Mouse (Mus musculus): ENCODE measurements around the gene Med21. TPM values are rescaled to one million over a fixed set of nuclear protein-coding genes. Genes with fewer than 3 reads are reported as not detected.

Med21 gene
- polyA plus RNA-seq, 1 experiment from 2014 or later, result 121 TPM

- WGBS, result 89% methylated on average over 15 of the region's 15 CpGs
- H3K9me3 ChIP-seq, result 0 out of 2 replicates have a peak, but pooled peaks cover 4% of the 10 kb centered on the region
- H3K36me3 ChIP-seq, result no peaks in the 10 kb centered on the region
- no peaks in the 10 kb centered on the region for H3K27me3 ChIP-seq
- H3K9ac ChIP-seq (replicated peaks), result no peak overlapping the region
- H3K4me1 ChIP-seq, result 0 out of 2 replicates have a peak, but pooled peaks cover 4% of the 10 kb centered on the region
- no peak overlapping the region for H3K27ac ChIP-seq (replicated peaks)
- no peak for ATAC-seq (ENCODE audit: low FRiP score, low read depth)
- H3K4me3 ChIP-seq, result no peak overlapping the region
- H3K4me2 ChIP-seq (replicated peaks), result no peak overlapping the region
Observed at GRCm38 (mm10) chr6:146670956-146671855, 28.9 kb downstream of the Med21 start.

GRCm38 (mm10) chr6:146672106-146672505, 29.8 kb downstream of the Med21 start:
- H3K27ac ChIP-seq (replicated peaks), result no peak overlapping the region
- 0 out of 2 replicates have a peak, but pooled peaks cover 4% of the 10 kb centered on the region for H3K9me3 ChIP-seq
- no peaks in the 10 kb centered on the region for H3K4me1 ChIP-seq
- ATAC-seq (ENCODE audit: low FRiP score, low read depth), result no peak
- 55% methylated on average over 5 of the region's 5 CpGs for WGBS
- no peaks in the 10 kb centered on the region for H3K36me3 ChIP-seq
- no peaks in the 10 kb centered on the region for H3K27me3 ChIP-seq
- H3K4me3 ChIP-seq, result no peak overlapping the region
- no peak overlapping the region for H3K9ac ChIP-seq (replicated peaks)
- H3K4me2 ChIP-seq (replicated peaks), result no peak overlapping the region

GRCm38 (mm10) chr6:146673696-146674095, 31.3 kb downstream of the Med21 start:
- H3K4me2 ChIP-seq (replicated peaks), result no peak overlapping the region
- WGBS, result 83% methylated on average over 4 of the region's 4 CpGs

GRCm38 (mm10) chr6:146674420-146674819, 32.1 kb downstream of the Med21 start:
- H3K4me3 ChIP-seq, result no peak overlapping the region
- WGBS, result 88% methylated on average over 8 of the region's 8 CpGs
- H3K9ac ChIP-seq (replicated peaks), result no peak overlapping the region
- H3K4me1 ChIP-seq, result no peaks in the 10 kb centered on the region
- H3K9me3 ChIP-seq, result 0 out of 2 replicates have a peak, but pooled peaks cover 5% of the 10 kb centered on the region
- no peak overlapping the region for H3K4me2 ChIP-seq (replicated peaks)
- H3K36me3 ChIP-seq, result no peaks in the 10 kb centered on the region
- no peak overlapping the region for H3K27ac ChIP-seq (replicated peaks)
- no peak for ATAC-seq (ENCODE audit: low FRiP score, low read depth)
- no peaks in the 10 kb centered on the region for H3K27me3 ChIP-seq

More at GRCm38 (mm10) chr6:146673696-146674095, 31.3 kb downstream of the Med21 start:
- no peaks in the 10 kb centered on the region for H3K4me1 ChIP-seq
- no peak overlapping the region for H3K4me3 ChIP-seq
- no peak for ATAC-seq (ENCODE audit: low FRiP score, low read depth)
- H3K27me3 ChIP-seq, result no peaks in the 10 kb centered on the region
- H3K27ac ChIP-seq (replicated peaks), result no peak overlapping the region
- no peaks in the 10 kb centered on the region for H3K36me3 ChIP-seq
- H3K9me3 ChIP-seq, result 0 out of 2 replicates have a peak, but pooled peaks cover 4% of the 10 kb centered on the region
- H3K9ac ChIP-seq (replicated peaks), result no peak overlapping the region

GRCm38 (mm10) chr6:146674881-146675536, 32.7 kb downstream of the Med21 start:
- no peak overlapping the region for H3K9ac ChIP-seq (replicated peaks)
- H3K9me3 ChIP-seq, result 0 out of 2 replicates have a peak, but pooled peaks cover 9% of the 10 kb centered on the region
- no peaks in the 10 kb centered on the region for H3K36me3 ChIP-seq
- H3K27me3 ChIP-seq, result no peaks in the 10 kb centered on the region
- H3K27ac ChIP-seq (replicated peaks), result no peak overlapping the region
- no peak overlapping the region for H3K4me2 ChIP-seq (replicated peaks)
- 85% methylated on average over 4 of the region's 4 CpGs for WGBS
- ATAC-seq (ENCODE audit: low FRiP score, low read depth), result no peak
- H3K4me1 ChIP-seq, result no peaks in the 10 kb centered on the region
- no peak overlapping the region for H3K4me3 ChIP-seq

GRCm38 (mm10) chr6:146676904-146677303, 34.6 kb downstream of the Med21 start:
- no peak for ATAC-seq (ENCODE audit: low FRiP score, low read depth)
- Histone ChIP-seq H3K4me2 (replicated peaks) (no peak overlapping the region), H3K36me3 (no peaks in the 10 kb centered on the region), H3K9me3 (0 out of 2 replicates have a peak, but pooled peaks cover 5% of the 10 kb centered on the region), H3K4me3 (no peak overlapping the region), H3K4me1 (no peaks in the 10 kb centered on the region), H3K9ac (replicated peaks) (no peak overlapping the region), H3K27me3 (no peaks in the 10 kb centered on the region), H3K27ac (replicated peaks) (no peak overlapping the region)
- WGBS, result 79% methylated on average over 10 of the region's 10 CpGs

GRCm38 (mm10) chr6:146678136-146679070, 36.1 kb downstream of the Med21 start:
- no peaks in the 10 kb centered on the region for H3K27me3 ChIP-seq
- H3K4me3 ChIP-seq, result no peak overlapping the region
- 0 out of 2 replicates have a peak, but pooled peaks cover 5% of the 10 kb centered on the region for H3K9me3 ChIP-seq
- ATAC-seq (ENCODE audit: low FRiP score, low read depth), result no peak
- WGBS, result 82% methylated on average over 10 of the region's 10 CpGs
- H3K36me3 ChIP-seq, result no peaks in the 10 kb centered on the region
- no peak overlapping the region for H3K27ac ChIP-seq (replicated peaks)
- no peak overlapping the region for H3K9ac ChIP-seq (replicated peaks)
- no peak overlapping the region for H3K4me2 ChIP-seq (replicated peaks)
- H3K4me1 ChIP-seq, result no peaks in the 10 kb centered on the region

- H3K27ac ChIP-seq (replicated peaks), result no peak overlapping the region
- no peaks in the 10 kb centered on the region for H3K4me1 ChIP-seq
- no peak overlapping the region for H3K4me3 ChIP-seq
- H3K27me3 ChIP-seq, result no peaks in the 10 kb centered on the region
- H3K9ac ChIP-seq (replicated peaks), result no peak overlapping the region
- H3K9me3 ChIP-seq, result 0 out of 2 replicates have a peak, but pooled peaks cover 5% of the 10 kb centered on the region
- 76% methylated on average over 4 of the region's 4 CpGs for WGBS
- ATAC-seq (ENCODE audit: low FRiP score, low read depth), result no peak
- no peaks in the 10 kb centered on the region for H3K36me3 ChIP-seq
- no peak overlapping the region for H3K4me2 ChIP-seq (replicated peaks)
Observed at GRCm38 (mm10) chr6:146683881-146684280, 41.5 kb downstream of the Med21 start.

- Histone ChIP-seq H3K27ac (replicated peaks) (no peak overlapping the region), H3K9me3 (no peaks in the 10 kb centered on the region), H3K27me3 (no peaks in the 10 kb centered on the region), H3K4me2 (replicated peaks) (no peak overlapping the region), H3K9ac (replicated peaks) (no peak overlapping the region), H3K4me1 (no peaks in the 10 kb centered on the region), H3K36me3 (no peaks in the 10 kb centered on the region), H3K4me3 (no peak overlapping the region)
- ATAC-seq (ENCODE audit: low FRiP score, low read depth), result no peak
- 81% methylated on average over 17 of the region's 17 CpGs for WGBS
Observed at GRCm38 (mm10) chr6:146685781-146686308, 43.5 kb downstream of the Med21 start.

GRCm38 (mm10) chr6:146686463-146687196, 44.3 kb downstream of the Med21 start:
- Histone ChIP-seq H3K9me3 (no peaks in the 10 kb centered on the region), H3K36me3 (no peaks in the 10 kb centered on the region), H3K27ac (replicated peaks) (no peak overlapping the region), H3K9ac (replicated peaks) (no peak overlapping the region), H3K4me2 (replicated peaks) (no peak overlapping the region), H3K27me3 (no peaks in the 10 kb centered on the region), H3K4me1 (no peaks in the 10 kb centered on the region), H3K4me3 (no peak overlapping the region)
- ATAC-seq (ENCODE audit: low FRiP score, low read depth), result no peak
- WGBS, result 86% methylated on average over 5 of the region's 5 CpGs

GRCm38 (mm10) chr6:146688010-146688409, 45.7 kb downstream of the Med21 start:
- H3K4me3 ChIP-seq, result no peak overlapping the region
- WGBS, result 89% methylated on average over 7 of the region's 7 CpGs
- ATAC-seq (ENCODE audit: low FRiP score, low read depth), result no peak
- H3K4me1 ChIP-seq, result no peaks in the 10 kb centered on the region
- H3K36me3 ChIP-seq, result no peaks in the 10 kb centered on the region
- H3K9me3 ChIP-seq, result no peaks in the 10 kb centered on the region
- no peak overlapping the region for H3K4me2 ChIP-seq (replicated peaks)
- no peaks in the 10 kb centered on the region for H3K27me3 ChIP-seq
- no peak overlapping the region for H3K27ac ChIP-seq (replicated peaks)
- no peak overlapping the region for H3K9ac ChIP-seq (replicated peaks)
